Mouse (Mus musculus) spleen, adult 2 months (tissue): ENCODE data around the gene Gm9821.

Experiments used
- CTCF ChIP-seq: fragments of 200-500 bp; IDR thresholded peaks from 2 replicates; pipeline ENCODE4 v1.5.1; 2011; ENCODE audit warnings: mild to moderate bottlenecking, inconsistent platforms; ENCODE audit not compliant: insufficient read depth, insufficient read length, insufficient replicate concordance; ENCODE audit errors: extremely low read depth
- POLR2A ChIP-seq: fragments of 200-500 bp; IDR thresholded peaks from 2 replicates; pipeline ENCODE4 v1.6.1; 2011; ENCODE audit warnings: low read depth, low read length, inconsistent platforms

DNA sequence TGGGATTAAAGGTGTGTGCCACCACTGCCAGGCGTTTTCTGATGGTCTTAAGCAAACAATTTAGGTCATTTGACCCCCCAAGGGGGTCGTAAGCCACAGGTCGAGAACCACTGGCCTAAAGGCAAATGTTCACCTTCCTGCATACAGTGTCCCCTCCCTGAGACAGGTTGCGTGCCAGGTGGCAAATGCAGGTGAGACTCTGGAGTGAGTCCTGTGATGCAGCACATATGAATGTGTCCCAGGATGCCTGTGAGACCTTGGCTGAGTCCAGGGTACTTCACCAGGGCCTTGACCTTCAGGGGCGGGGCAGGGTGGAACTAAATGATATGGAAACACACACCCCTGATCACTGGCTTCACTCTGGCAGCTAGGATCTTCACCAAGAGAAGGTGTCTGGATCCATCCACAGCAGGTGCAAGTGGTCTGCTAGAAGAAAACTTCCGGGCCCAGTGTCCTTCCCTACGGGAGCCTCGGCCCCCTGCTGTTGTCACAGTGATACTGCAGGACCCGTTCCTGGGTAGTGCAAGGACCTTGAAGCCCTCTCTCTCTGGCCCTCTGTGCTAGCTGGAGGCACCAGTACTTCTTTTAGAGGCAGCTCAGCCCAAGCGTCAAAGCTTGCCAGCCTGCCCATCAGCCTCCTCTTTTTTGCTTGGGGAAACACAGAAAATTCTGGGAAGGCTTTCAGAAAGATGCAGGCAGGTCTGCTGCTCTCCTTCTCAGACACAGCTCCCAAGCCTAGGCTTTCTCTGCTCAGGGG lies 13.4 kb downstream of the Gm9821 start:
- TF ChIP-seq POLR2A (no peak), CTCF (peak; percentile 72; the same call in 1 of the 2 replicates)
